Mouse (Mus musculus): Measurements from ENCODE around the gene Slc11a1.

- TF ChIP-seq CTCF (IDR thresholded peaks at IDR 0.05; ENCODE audit: low read depth, low read length), result no peak
- TF ChIP-seq POLR2A (IDR thresholded peaks at IDR 0.05; ENCODE audit: extremely low read depth, insufficient read depth, low read length), result peak; percentile 57
These were observed 16.9 kb downstream of the Slc11a1 start for GRCm38 (mm10) chr1:74391844-74392441.
